Mouse (Mus musculus) activated CD4-positive, CD25-positive, alpha-beta regulatory T cell, adult 4 months (primary cell): ENCODE results near the gene H60b. TPM values are rescaled to one million over a fixed set of nuclear protein-coding genes. Genes with fewer than 3 reads are reported as not detected.
"Not testable (repeated sequence)": the region's sequence is repeated elsewhere in the genome, so short reads cannot be mapped to it uniquely, and the experiment has no call there.

Experiments
- ATAC-seq: one replicate; pipeline ENCODE4 v1.8.0; 2017
- polyA plus RNA-seq, 2 experiments: library from polyadenylated mRNA; unstranded; fragments of 100-300 nt; shearing (Covaris generic); gene quantifications; one replicate each; pipeline ENCODE4 v1.2.1; 2017

H60b gene
- 10 to 100 TPM in 1 of 2 experiments, 1 to 10 TPM in 1; 1.8 to 13.9 TPM for polyA plus RNA-seq

DNA sequence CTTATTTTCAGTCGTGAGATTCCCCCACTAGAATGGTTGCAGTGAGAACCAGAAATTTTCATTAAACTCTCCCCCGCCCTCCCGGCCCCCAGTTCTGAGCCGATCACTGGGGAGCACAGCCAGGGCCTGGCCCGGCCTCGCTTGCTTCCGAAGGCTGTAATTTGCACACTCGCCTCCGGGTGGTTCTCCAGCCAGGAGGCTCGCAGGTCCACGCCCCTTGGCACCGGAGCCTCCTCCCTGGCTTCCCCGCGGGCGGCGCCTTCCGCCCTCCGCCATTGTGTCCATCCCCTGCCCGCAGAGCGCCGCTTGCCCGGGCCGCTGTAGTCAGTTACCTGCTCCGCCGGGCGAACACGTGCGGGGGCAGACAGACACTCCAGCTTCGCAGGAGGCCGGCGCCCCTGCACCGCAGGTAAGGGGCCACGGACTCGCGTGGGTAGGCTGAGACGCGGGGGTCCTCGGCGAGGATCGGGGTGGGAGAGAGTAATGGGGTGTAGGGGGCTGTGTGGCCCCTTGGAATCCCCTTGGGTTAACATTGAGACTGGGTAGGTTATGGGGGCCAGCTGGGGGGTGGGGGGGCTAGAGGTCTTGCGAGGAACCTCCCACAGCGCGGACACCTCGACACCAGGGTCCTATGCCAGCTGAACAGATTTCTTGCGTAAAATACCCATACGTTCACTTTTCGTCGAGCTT is at the start of gene H60b, which contains the start of gene Raet1e:
TSS of gene H60b (plus strand) at position 277 of the 690 bp plus-strand sequence.
TSS of gene Raet1e (plus strand) at position 260 of the 690 bp plus-strand sequence.
- peak; percentile 34 for ATAC-seq

DNA sequence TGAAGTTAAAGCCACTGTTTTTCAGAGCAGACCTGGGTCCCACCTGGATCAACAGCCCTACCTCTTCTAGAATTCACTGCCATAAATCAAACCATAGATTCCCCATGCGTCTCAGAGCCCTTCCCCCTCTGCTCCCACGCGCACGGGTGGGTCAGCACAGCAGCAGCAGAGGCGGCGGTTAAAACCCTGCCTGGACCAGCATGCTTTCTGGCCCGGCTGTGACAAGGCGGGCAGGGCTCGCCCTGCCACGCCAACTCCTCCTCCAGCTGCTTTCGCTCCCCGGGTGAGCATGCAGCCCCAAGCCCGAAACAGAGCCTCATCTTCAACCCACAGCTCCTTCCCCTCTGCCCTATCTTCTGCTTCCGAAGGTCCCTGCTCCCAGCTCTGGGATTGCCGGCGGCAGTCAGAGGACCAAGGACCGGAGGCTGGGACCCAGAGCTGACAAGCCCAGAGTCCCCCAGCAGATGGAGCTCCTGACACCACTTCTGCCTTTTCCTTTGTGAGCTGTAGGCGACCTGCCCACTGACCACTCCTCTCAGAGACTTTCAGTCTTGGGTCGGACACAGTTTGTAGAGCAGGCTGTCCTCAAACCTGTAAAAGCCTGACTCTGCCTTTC is 17.6 kb upstream of the H60b start:
- no peak for ATAC-seq

- not testable (repeated sequence) for ATAC-seq
Observed at GRCm38 (mm10) chr10:22142194-22142593, 16.2 kb upstream of the H60b start.

DNA sequence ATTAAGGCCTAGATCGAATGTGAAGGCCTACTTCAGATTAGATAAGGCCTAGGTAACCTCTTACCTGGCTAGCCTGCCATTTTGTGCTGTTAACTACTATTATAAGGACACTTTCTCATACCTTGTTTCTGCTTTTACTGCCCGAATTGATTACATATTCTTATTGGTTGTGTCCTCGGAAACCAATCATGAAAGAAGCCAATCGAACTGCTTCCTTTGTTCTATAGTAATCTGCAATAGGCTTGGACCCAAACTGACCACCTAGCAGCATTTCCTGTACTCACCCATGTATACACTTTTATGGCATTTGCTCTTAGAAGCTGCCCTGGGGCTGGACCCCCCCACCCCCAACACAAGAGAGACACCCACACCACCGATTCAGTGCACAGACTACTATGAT is 15.5 kb upstream of the H60b start:
- no peak for ATAC-seq

- peak; percentile 78 for ATAC-seq
Observed at GRCm38 (mm10) chr10:22148441-22149072, 9.8 kb upstream of the H60b start.

GRCm38 (mm10) chr10:22149073-22149690 is 9.2 kb upstream of the H60b start, which contains the start of gene E030030I06Rik:
Gene E030030I06Rik (minus strand): TSS chr10:22149270.
- ATAC-seq = peak; percentile 10

GRCm38 (mm10) chr10:22149691-22150465 is 8.5 kb upstream of the H60b start:
- no peak for ATAC-seq

DNA sequence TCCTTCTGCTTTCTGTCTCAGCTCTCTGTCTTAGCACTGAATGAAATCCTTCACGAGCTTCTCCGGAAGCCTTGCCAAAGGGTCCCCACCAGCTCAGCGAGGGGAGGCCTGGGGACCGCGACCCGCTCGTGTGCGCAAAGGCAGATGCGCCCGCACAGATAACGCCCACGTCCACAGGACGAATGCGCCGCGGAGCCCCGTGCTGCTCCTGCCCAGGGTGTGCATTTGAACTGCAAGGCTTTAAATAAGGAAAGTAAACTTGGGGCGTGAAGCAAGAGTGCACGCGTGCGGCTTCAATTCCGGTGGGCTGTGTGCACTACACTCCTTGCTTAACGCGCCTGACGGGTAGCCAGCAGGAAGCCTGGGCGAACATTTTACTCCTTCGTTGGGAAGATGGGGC is 7.8 kb upstream of the H60b start:
- ATAC-seq = no peak

DNA sequence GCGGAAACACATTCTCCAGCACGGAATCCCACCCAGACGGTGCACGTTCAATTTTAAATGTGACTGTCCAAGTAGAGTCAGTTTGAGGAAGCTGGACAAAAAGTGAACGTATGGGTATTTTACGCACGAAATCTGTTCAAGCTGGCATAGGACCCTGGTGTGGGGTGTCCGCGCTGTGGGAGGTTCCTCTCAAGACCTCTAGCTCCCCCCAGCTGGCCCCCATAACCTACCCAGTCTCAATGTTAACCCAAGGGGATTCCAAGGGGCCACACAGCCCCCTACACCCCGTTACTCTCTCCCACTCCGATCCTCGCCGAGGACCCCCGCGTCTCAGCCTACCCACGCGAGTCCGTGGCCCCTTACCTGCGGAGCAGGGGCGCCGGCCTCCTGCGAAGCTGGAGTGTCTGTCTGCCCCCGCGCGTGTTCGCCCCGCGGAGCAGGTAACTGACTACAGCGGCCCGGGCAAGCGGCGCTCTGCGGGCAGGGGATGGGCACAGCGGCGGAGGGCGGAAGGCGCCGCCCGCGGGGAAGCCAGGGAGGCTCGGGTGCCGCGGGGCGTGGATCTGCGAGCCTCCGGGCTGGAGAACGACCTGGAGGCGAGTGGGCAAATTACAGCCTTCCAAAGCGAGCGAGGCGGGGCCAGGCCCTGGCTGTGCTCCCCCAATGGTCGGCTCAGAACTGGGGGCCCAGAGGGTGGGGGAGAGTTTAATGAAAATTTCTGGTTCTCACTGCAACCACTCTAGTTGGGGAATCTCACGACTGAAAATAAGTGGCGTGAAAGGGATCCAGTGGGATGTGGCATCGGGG is 7.1 kb upstream of the H60b start:
- ATAC-seq = not testable (repeated sequence)

GRCm38 (mm10) chr10:22151863-22152640 is 6.3 kb upstream of the H60b start:
- ATAC-seq = not testable (repeated sequence)

DNA sequence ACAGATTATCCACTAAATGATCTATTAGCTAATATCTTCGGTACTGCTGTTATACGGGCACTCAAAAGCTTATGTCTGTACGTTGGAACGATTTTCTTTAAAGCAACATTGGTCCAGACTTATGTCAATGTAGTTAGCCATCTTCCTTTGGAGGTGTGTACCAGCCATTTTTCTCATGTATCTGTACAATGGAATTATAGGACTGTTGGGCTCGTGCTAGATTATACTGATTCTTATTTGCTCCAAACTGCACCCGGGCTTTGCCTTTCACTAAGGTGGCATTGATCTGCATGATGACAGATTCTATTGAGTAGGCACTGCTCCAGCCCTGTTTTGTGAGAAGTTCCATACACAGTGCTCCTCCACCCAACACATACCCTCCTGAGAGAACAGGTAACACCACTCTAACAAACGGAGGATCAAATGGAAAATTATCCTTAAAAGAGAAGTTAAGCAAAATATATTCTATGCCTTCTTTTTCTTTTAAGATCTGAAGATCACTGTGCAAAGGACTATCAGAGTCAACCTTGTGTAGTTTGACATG is 5.2 kb upstream of the H60b start:
- ATAC-seq = not testable (repeated sequence)

DNA sequence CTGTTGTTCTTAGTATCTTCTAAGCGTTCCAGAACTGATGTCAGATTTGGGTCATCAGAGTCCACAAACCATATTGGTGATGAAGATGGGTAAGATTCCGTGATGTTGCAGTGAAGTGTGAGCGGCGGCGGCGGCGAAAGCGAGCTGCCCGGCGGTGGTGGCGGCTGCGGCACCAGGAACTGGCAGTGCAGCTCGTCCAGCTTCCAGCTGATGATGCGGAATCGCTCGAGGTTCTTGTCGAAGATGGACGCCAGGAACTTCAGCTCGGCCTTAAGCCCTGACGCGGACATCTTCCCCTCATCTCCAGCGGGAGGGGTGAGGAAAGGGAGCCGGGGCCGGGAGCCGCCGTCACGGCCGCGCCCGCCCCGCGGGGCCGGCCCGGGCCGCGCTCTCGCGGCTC is 4.3 kb upstream of the H60b start:
- ATAC-seq = not testable (repeated sequence)

GRCm38 (mm10) chr10:22154871-22155799 is 3.3 kb upstream of the H60b start:
- ATAC-seq = no peak

- ATAC-seq = no peak
Observed at GRCm38 (mm10) chr10:22159131-22159561, 760 bp downstream of the H60b start.

DNA sequence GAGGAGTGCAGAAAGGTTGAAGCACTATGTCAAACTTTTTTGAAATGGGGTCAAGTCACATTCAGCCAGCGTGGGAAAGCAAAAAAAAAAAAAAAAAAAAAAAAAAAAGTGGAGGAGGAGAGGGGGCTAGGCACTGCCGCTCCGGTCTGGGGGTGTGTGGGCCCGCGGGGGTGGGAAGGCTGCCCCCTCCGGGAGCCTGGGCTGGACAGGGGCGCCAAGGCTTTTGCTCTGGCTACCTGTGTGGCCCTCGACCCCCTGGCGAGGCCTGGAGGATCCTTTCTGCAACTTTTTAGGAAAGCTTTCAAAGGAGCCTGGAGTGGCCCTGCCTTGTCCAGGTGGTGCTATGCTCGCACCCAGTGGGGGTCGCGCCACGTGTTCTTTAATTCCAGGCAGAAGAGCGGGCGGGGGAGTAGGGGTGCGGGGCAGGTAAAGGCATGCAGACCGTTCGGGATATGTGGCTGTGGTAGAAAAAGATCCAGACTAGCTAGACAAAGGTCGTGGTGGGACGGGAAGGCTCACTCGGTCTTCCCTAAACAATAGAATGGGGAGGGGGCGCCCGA is 1.3 kb downstream of the H60b start:
- no peak for ATAC-seq

GRCm38 (mm10) chr10:22163279-22163678 is 4.9 kb downstream of the H60b start:
- ATAC-seq = not testable (repeated sequence)

DNA sequence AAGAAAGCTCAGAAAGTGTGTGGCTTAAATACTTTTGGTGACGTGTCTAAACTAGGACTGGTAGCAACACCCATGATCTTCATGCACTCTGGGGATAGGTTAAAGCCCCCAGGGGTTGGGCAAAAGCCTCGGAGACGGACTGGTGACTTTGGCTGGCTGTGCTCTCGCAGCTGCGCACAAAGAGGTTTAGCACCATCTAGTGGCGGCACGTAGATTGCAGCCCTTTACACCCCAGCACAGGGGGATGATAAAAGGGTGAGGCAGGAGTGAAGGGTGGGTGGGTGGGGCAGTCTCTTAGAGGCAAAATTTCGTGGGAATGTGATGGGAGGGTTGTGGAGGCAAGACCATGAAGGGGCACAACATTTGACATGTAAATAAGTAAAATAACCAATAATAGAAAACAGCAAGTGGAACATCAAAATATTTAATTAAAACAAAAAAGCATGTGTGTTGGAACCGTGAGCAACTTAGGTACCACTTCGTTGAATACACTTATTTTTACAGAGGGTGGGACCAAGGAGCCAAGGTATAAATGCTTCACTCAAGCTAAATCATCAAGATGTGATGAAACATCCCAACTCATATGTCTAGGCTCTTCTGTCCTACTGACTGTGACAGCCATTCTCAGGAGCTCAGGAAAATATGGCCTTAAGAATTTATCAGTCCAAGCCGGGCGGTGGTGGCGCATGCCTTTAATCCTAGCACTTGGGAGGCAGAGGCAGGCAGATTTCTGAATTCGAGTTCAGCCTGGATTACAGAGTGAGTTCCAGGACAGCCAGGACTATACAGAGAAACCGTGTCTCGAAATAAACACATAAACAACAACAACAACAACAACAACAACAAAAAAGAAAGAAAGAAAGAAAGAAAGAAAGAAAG is 5.6 kb downstream of the H60b start:
- ATAC-seq = peak; percentile 40
